Mouse (Mus musculus) megakaryocyte progenitor cell, adult 5-6 weeks (primary cell): ENCODE measurements around the gene Sema4d. TPM values are rescaled to one million over a fixed set of nuclear protein-coding genes. Genes with fewer than 3 reads are reported as not detected.

Experiments used
- ATAC-seq: replicated peaks from 2 replicates; pipeline ENCODE4 v1.8.0; 2016; ENCODE audit warnings: mild to moderate bottlenecking, moderate TSS enrichment, inconsistent platforms; ENCODE audit not compliant: poor library complexity
- total RNA-seq, 2 experiments: library from RNA; stranded (forward) in 1 of 2; stranded (reverse) in 1 of 2; fragments of 157-497, 149-512 nt in 1 of 2; fragments of 200-1000 nt in 1 of 2; gene quantifications; 2 replicates each; pipeline versions ENCODE4 v1.2.3 to v1.2.4; 2015 to 2017

Gene Sema4d
- total RNA-seq, 2 experiments from 2014 or later: 8.6 to 25.4 TPM

DNA sequence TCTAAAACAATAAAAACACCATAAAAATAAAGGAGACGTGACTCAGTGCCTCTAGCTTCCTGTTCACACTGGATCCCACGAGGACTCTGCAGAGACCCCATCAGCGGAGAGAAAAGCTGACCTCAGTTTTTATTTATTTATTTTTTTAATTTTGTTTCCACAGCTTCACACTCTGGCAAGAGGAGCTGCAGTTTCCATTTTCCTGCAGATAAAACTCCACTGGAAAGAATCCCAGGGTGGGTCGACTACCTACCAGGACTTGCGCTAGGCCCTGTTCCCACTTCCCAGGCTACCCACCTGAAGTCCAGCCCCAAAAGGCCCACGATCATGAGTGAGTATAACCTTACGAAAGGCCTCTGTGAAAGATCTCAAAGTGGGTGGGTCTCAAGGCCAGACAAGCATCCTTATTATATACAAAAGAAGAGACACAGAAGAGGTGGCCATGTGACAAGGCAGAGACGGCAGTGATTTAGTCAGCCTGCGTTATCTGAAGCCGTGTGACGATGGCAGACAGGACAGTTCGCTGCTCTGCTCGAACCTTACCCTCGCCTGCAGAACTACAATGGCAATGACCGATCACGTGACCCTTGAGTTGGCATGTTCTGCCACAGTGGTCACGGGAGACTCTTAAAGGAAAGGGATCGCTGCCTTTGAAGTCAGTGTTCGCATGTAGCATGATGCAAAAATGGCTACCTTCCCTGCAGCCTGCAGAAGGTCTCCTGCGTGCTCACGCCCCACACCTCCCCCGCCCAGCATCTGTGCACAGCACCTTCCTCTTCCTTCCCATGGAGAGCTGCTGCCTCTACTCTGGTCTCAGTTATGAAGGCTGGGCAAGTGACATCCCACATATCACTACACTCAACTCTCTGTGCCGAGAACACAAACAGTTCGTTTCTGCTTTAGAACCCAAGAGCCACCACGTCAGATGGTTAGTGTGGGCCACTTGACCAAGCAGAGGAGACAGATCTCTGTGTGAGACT, 14.3 kb downstream of the Sema4d start:
- no peak for ATAC-seq

DNA sequence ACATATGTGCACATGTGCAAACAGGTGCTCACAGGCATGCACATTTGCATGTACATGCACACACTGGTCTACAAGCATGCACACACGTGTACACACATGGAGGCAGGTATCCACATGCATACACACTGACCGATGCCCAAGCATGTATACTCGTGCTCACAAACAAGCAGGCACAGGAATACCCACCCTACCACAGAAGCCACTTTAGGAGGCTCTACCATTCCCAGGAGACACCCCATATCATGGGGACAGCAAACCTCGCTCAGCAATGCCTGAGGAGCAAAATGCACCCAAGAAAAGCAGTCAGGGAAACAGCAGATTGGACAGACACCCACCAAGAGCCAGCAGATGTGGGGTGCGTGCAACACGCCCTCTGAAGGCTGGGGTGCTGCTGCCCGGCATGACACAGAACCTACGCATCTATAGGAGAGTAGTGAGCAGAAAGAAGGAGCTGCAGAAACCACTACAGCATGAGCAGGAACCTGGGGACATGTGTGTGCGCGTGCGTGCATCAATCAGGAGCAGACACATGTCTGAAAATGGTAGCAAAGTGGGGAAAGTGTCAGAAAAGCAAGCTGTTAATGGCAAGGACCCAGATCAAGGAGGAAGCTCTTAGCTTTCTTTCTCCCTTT, 15.1 kb downstream of the Sema4d start:
- no peak for ATAC-seq

DNA sequence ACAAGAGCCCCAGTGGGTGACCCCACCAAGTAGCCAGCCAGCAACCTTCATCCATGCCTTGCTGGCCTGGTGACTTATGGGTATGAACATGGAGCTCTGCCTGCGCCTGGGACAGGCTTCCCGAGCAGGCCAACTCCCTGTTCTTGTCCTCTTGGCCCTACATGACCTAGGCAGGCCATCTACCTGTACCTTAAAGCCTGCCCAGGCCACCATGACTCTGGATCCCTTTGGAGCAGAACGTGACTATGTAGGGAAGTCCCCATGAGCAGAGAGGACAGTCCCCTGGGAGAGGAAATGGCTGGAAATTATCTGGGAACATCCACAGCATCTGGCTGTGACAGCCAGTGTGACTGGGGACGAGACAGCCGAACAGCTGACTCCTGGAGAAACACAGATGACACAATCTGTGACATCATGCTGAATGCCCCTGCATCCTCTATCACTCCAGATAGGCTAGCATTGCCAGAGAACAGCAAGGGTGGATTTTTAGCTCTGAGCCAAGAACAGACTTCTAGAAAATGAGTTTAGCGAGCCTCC, 15.7 kb downstream of the Sema4d start:
- no peak for ATAC-seq

DNA sequence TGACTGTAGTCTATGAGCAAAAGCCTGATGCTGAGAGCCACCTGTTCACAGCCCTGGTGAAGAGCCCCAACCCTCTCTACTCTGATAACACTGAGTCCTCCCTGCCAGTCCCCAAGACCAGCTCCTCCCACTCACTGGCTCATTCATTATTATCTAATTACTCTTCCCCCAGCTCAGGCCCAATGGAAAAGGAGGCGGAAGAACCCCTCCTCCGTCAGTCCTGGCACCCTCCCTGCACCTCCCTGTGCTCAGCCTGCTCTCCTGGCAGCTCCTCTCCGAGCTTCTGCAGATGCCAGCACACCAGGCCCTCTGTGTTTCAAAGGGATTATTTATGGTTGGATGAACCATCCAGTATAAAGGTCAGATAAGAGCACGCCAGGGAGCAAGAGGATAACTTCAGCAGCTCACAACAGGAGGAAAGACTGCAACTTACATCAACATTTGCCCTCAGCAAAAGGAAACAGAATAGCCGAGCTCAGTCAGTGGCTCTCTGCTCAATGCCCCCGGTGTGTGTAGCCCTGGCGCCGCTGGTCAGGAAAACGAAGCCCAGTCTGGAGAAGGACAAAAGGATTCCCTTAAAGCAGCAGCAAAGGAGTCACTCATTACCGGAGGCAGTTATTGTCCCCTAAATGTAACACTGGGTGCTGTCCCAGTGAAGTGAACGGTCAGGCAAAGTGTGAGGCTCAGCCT, 16.4 kb downstream of the Sema4d start:
- peak; percentile 93 for ATAC-seq

DNA sequence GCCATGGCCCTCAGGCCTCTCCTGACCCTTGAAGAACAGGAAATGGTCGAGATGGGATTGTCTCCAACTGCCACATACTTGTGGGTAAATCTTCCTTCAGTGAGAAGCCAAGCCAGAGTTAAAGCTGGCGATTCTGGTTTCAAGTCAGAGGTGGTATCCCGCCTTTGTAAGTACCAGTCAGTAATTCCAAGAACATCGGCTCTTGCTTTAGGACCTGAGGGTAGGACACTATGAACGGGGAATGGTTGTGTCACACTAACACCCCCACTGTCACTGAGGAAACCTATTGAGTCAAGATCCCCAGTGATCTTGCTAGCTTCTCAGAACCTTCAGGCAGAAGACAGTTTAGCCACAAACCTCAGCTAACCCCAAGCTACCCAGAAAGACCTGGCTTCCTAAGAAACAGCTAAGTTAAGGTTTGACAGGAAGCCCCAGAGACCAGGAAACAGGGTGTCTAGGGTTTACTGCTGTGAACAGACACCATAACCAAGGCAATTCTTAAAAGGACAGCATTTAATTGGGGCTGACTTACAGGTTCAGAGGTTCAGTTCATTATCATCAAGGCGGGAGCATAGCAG, 17.3 kb downstream of the Sema4d start:
- peak; percentile 20; the same call in 1 of the 2 replicates for ATAC-seq

DNA sequence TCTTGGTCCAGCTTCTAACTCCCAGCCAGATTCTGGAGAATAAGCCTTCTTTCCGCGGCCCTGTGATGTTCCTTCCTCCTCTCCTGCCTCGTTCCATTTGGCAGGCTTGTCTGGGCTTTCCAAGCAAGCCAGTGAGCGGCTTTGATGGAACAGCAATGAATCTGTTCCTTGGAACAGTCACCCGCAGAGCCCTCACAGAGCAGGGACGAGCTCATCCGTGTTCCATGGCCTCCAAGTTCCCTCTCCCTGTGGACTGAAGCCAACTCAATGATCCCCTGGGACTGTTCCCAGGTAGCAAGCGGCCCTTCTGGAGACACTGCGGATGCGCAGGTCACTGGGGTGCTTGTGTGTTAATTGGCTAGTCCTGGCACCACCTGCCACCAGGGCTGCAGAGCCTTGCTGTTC, 21.7 kb downstream of the Sema4d start:
- no peak for ATAC-seq

DNA sequence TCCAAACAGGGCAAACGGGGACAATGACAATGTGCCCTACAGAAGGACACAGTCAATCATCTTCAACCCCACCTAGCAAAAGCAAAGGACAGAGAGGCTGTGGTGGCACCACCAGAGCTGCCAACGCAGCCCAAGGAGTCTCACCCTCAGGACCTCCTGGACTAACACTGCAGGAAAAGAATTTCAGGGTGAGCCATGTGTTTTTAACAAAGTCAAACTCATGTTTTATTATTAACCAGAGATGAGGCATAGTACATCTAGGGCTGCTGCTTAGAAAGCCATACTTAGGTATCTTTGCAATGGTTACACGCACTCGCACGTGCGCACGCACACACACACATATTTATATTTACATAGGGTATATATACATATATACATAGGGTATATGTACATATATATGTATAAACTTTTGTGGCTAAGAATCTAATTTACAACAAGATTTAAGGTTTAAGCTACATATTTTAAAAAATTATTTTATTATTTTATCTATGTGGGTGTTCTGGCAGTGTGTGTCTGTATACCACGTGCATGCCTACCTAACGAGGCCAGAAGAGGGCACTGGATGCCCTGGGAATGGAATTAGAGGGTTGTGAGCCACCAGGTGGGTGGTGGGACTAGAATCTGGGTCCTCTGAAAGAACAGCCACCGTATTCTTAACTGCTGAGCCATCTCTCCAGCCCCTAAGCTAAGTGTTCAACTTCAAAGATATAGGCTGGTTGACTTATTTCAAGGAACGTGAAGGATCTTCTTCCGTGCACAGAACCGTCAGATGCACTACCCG, 22.7 kb downstream of the Sema4d start:
- ATAC-seq: no peak

DNA sequence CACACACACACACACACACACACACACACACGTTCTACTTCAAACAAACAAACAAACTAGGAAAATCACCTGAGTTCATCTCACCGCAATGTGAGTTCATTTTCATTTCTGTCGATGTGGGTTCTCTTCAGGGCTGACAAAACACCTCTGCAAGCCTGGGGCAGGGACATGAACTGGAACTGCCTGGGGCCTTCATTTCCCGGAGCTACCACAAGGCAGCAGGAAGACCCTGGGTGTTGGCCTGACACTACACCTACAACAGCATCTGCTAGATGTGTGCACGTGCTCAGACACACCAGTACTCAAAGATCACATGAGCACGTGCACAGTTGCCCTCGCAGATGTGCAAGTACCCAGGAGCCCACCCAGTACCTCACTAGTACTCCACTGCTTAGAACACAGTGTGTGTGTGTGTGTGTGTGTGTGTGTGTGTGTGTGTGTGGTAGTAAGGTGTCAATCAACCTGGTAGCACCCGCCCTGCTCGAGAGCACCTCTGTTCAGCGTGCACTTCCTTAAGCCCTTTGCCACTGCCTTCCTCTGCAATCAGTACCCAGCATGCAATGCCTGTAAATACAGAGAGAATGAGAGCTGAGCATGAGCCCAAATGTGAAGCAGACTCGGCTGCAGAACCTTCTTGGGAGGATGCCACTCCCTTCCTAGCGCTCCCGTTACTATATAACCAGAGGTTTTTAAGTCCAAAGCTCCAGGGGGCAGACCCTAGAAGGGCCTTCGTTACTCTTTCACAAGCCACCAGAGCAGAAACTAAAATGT, 25.4 kb downstream of the Sema4d start:
- ATAC-seq: peak; percentile 35

DNA sequence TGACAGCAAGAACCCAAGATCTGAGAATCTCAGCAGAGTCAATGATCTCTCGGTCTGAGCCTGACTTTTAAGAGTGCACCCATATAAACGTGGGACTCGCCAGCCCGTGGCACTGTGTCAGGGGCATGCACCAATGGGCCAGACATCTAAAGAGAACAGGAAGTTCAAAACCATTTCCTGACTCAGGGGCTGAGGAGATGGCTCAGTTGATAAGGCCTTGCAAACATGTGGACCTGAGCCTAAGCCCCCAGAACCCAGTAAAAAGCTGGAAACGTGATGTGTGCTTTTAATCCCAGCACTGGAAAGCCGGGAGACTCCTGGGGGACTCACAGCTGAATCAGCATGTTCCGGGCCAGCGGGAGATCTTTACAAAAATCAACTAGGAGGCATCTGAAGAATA, 26.0 kb downstream of the Sema4d start:
- peak; percentile 57 for ATAC-seq

DNA sequence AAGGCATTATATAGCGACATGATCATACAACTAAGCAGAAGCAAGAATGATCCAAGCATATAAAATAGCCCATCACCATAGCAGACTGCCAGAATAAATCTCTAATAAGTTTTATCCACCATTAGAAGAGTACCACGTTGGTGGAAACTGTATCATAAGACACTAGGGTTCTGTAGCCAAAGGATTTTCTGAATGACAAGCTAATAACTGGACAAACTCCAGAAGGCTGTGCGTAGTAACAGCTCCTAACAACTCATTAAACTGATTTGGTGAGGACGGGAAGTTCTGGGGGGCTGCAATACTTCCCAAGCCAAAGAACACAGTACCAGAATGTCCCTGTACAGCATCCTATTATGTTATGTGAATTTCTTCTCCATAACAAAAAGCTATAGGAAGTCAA, 26.8 kb downstream of the Sema4d start:
- ATAC-seq: no peak

DNA sequence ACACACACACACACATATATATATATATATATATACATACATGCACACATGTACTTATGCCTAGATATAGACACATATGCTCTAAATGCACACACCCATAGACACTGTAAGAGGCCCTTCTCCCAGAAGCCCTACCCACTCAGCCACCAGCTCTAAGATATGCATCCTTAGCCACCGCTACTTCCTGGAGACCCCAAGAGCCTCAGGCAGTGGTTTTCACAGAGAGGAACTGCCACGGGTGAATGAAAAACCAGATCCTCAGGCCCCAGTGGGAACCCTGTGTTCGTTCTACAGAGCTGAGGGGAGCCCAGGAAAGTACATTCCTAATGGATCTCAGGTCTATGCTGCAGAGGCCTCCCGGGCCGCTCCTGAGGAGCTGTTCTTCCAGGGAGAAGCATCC, 28.2 kb downstream of the Sema4d start:
- ATAC-seq: peak; percentile 21; the same call in 1 of the 2 replicates

DNA sequence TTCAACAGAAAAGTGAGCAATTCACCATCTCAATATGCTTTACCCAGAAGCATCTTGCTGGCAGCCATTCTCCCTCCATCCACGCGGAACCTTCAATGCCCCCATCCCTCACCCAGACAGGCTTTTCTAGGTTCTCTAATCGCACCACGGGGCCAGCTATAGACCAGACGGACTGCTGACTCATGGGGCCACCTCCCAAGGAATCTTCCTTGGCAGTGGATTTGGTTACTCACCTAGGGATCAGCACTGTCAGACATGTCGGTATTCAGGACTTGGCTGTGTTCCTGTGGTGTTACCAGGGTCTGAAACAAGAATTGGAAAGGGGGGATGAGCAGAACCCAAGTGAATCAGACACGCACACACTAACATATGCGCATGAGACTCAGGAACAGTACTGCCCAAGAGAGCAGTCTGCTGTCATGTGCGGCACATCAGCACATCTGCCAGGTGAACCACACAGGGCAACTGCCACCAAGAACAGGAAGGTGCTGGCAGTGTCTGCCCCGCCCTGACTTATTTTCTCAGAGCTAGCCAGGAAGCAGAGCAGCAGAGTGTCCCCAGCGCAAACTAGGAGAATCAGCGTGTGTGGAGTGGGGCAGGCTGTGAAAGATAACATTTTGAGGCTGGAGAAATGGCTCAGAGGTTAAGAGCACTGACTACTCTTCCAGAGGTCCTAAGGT, 30.4 kb downstream of the Sema4d start:
- ATAC-seq: peak; percentile 74

DNA sequence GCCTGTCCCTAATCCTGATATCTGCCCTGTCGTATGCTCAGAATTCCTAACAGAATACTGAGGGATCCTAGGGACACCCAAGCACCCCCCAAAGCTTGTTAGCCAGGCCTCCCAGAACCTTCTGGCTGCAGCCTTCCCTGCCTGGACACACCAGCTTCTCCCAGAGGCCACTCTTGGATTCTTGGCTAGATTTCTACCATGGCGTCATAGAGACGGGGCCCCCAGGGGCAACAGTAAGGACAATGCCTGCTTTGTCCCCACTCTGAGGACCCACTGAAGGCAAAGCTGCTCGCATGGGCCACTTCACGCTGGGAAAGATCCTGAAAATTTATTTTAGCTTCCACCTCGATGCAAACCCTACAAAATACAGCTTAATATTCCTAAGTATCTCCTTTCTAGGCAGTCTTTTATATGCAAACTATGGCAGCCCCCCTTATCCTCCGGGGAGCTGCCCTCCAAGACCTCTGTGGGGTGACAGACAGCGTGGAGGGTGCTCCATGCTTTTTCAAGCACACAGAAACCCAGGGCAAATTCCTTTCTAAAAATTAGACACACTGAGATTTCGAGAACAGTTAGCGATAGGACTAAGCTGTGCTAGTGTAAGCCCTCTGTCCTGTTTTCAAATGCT, 32.2 kb downstream of the Sema4d start:
- ATAC-seq: no peak

DNA sequence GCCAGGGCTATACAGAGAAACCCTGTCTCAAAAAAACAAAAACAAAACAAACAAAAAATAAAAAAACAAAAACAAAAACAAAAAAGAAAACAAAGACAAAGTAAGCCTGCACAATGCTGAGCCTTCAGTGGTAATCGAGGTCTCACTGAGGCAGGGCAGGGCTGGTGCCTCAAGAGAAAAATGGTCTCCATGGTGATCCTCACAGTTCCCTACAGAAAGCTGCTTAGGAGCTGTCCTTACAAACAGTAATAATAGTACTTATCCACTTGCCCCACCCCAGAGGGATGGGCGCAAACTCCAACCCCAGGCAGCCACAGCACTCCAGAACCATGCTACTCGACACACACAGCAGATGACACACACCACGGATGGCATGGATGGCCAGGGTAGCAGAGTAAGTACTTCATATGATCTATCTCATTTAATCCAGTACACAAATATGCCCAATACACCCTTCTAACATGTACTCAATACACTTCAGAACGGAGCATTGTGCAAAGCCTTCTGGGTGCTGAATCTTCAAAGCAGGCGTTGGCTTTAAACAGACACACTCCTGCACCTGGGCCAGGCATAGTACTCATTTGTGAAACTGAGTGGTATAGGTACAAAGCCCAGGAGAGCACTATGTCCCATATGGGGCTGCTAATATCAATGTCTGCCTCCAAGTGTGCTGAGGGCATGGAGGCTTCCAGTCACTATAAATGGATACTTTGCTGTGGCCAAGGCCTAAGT, 34.1 kb downstream of the Sema4d start:
- no peak for ATAC-seq

DNA sequence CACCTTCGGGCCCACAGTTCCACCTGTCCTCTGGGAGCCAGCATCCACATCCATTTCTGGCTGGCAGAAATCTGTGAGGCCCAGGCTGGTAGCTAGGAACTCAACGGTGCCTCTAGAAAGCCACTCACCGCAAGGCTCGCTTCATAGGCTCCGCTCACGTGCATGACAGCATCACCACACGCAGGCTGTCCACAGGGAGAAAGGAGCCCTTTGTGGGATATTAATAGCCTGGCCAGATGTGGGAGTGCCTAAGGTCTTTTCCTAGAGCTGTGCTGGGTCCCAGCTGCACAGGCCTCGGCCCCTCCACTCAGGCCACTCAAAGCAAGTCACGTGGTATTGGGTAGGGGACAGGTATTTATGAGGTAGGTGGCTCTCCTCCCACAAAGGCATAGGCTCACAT, 35.1 kb downstream of the Sema4d start:
- ATAC-seq: no peak

DNA sequence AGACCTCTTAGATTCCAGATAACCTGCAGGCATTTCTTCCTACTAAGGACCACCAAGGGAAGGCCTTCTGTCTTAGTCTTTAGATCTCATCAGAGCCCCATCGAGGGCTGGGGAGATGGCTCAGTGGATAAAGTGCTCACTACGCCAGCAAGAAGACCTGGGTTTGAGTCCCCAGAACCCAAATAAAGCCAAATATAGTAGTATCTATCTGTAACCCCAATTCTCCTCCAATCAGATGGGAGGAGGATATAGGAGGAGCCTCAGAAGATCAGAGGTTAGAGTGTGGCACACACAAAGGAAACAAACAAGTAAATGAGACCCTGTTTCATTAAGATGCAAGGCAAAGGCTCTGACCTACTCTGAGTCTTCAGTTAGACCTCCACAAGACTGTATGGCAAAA, 36.4 kb downstream of the Sema4d start:
- ATAC-seq: no peak

DNA sequence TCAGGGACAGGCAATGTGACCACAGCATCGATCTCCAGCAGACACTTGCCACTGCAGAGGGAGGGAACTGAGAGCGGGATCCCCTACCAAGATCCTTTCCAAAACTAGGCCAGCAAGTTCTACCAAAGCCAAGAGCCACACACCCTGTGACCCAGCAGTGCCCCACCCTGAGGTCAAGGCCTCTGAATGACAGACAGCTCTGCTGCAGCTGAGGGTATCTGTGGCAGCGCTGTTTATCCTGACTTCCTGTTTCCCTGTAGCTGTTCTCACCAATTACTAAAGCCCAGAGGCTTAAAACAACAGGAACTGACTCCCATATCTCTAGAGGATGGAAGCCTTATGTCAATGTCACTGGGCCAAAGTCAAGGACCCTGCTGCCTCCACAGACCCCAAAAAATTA, 37.0 kb downstream of the Sema4d start:
- peak; percentile 89 for ATAC-seq

DNA sequence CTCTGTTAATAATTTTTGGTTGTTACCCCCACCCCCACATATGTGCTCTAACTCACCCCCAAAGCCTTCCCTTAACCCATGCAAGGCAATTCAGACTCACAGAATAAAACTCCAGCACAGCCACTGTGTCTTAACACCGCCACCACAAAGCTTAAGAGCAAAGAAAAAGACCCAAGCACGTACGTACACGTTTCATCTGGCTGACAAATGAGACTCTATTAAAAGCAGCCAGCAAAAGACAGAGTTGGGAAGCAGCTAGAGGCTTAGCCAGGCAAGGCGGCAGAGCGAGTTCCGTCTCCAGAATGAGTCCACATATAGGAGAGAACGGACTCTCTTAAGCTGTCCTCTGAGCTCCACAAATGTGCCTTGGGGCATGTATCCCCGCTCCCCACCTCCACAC, 37.5 kb downstream of the Sema4d start:
- ATAC-seq: no peak
